Mouse (Mus musculus): Measurements from ENCODE around the gene Snx19.

GRCm38 (mm10) chr9:30515953-30516352 is 89.0 kb downstream of the Snx19 start:
- no peak for TF ChIP-seq POLR2AphosphoS5 (IDR thresholded peaks at IDR 0.05; ENCODE audit: borderline replicate concordance, low read depth, low read length)
- TF ChIP-seq KAT2A (conservative IDR thresholded peaks at IDR 0.05; ENCODE audit: low read depth, low read length), result no peak
- TF ChIP-seq TAL1 (IDR thresholded peaks at IDR 0.05; ENCODE audit: low read length), result no peak
- no peak for TF ChIP-seq ELF1 (IDR thresholded peaks at IDR 0.05; ENCODE audit: low read depth, low read length)
- TF ChIP-seq POLR2A (IDR thresholded peaks at IDR 0.05; ENCODE audit: control insufficient read depth in 1 of 2, insufficient read depth in 1 of 2, low read depth in 1 of 2, low read length in 2 of 2, poor library complexity in 1 of 2), result no peak
- no peak for TF ChIP-seq EP300 (IDR thresholded peaks at IDR 0.05; ENCODE audit: low read depth in 1 of 2, low read length in 2 of 2)
- no peak for TF ChIP-seq USF2 (IDR thresholded peaks at IDR 0.05; ENCODE audit: borderline replicate concordance in 1 of 2, insufficient read depth in 1 of 2, low read depth in 1 of 2, low read length in 2 of 2)
- TF ChIP-seq HCFC1 (IDR thresholded peaks at IDR 0.05; ENCODE audit: low read depth, low read length), result no peak
- no peak for TF ChIP-seq CHD2 (IDR thresholded peaks at IDR 0.05; ENCODE audit: low read length)
- no peak for TF ChIP-seq E2F4 (IDR thresholded peaks at IDR 0.05; ENCODE audit: borderline replicate concordance, low read depth, low read length)
- no peak for TF ChIP-seq CTCF (IDR thresholded peaks at IDR 0.05 in 2 of 3, conservative IDR thresholded peaks at IDR 0.05 in 1 of 3; ENCODE audit: control insufficient read depth in 1 of 3, insufficient read depth in 1 of 3, low read depth in 2 of 3, low read length in 3 of 3, poor library complexity in 1 of 3, severe bottlenecking in 1 of 3)
- TF ChIP-seq SIN3A (IDR thresholded peaks at IDR 0.05; ENCODE audit: low read length), result no peak
- TF ChIP-seq GABPA (IDR thresholded peaks at IDR 0.05; ENCODE audit: low read depth, low read length), result no peak
- TF ChIP-seq TBP (IDR thresholded peaks at IDR 0.05; ENCODE audit: low read depth, low read length), result no peak

Measured in MEL (cell line).